Mouse (Mus musculus) left cerebral cortex, adult 9 months (tissue): Measurements from ENCODE around the gene Esam.

Source experiments
- DNase-seq, 2 experiments: peaks; one replicate each; pipeline ENCODE4 v3.0.0; 2022; ENCODE audit warnings: low spot score in 2 of 2

Gene Esam

DNA sequence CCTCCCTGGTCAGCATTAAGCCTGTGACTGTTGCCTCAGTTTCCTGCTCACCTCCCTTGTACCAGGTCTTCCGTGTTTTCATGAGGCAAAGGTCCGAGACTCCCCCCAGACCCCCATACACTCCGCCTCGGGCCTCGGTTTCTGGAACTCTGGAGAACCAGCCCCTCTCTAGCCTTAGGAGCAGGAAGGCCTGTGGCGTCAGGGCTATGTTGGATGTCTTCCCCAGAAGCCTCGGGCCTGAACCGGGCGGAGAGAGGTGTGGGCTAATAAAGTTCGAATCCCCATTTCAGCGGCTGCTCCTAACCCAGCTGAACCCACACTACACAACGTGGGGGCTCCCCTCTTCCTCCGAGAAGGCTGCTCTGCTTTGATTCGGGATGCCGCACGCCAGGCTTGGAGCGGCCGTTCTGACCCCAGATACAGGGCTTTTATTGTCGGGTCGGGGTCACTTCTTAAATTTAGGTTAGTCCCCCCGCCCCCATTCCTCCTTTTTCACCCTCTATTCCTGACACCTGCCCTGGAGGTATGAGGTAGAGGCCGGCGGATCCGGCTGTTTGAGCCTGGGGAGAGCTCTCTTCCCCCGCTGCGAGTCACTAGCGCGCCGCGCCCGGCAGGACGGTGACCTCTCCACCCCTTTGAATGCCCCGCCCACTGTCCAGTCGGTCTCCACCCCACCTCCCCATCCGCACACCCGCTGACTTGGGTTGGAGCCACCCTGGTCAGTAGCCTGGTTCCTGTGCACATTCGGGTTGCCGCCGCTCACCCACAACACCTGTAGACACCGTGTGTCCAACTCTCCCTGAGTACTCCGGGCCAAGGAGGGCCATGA lies at the start of gene Esam:
Gene Esam, plus strand, starts transcription at position 683 of the 829 bp plus-strand sequence.
- DNase-seq, result no peak

GRCm38 (mm10) chr9:37485146-37485545 lies 42.7 kb upstream of the Esam start:
- no peak for DNase-seq

DNA sequence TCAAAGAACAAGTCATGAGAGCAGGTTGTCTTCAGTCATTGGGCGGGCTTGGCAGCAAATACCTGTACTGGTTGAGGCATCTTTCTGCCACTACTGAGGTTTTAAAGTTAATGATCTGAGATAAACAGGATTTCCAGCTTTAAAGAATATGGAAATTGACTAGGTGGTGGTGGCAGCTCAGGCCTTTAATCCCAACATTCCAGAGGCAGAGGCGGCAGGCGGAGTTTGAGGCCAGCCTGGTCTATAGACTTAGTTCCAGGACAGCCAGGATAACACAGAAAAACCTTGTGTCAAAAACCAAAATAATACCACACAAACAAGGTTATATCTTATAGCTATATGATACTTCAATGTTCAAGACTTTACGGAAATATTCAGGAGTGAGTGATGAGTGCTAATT lies 39.8 kb upstream of the Esam start:
- DNase-seq, result no peak

DNA sequence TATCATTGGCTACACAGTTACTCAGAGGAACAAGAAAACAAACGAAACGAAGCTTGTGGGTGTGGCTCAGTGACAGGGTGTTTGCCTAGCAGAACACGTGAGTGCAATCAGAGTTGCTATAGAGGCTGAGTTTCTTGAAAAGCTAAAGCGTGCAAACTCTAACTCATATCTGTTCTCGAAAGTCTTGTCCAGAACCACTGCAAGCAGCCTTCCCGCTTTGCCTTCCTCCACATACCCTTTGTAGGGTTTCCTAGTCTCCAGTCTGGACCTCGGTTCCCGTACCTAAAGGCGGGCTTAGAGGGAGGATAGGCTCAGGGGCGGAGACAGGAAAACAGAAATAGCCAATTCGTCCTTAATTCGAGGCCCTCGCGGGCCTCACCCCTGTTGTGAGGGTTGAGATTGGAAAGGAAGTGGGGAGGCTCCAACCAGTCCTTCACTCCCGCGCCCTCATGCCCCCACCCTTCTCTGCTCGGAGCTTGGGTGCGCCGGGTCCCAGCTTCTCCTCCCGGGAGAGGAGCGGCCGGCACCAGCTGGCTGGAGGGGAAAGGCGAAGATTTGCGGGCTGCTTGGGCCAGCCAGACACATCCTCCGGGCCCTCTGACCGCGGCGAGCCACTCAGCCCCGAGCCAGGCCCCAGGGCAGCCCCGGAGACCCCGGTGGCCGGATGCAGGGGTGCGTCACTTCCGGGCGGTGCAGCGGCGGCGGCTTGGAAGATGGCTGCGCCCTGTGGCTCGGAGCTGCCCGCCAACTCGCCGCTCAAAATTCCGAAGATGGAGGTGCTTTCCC lies 39.1 kb upstream of the Esam start, which contains the start of gene Msantd2:
Gene Msantd2, plus strand, starts transcription at position 709 of the 786 bp plus-strand sequence.
- peak; percentile 42 to 83 for DNase-seq

- peak in 1 of 2 experiments; percentile 21 for DNase-seq
Measured at GRCm38 (mm10) chr9:37489446-37490120, 38.3 kb upstream of the Esam start.

DNA sequence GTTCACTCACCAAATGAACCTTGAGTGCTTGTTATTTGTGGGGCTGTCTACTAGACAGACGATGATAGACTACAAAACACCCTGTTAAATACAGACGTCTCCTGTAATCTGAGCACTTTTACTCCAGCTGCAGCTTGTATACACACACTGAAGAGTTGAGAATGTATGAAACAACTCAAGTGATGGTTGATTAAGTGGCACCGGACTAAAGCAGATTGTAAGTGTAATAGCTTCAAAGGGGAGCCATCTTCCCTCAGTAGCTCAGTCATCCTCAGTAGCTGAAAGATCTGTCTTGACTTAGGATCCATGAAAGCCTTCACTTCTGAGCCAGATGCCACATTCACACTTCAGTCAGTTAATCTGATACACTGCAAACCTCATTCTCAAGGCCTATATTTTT lies 32.1 kb upstream of the Esam start:
- DNase-seq, result no peak

DNA sequence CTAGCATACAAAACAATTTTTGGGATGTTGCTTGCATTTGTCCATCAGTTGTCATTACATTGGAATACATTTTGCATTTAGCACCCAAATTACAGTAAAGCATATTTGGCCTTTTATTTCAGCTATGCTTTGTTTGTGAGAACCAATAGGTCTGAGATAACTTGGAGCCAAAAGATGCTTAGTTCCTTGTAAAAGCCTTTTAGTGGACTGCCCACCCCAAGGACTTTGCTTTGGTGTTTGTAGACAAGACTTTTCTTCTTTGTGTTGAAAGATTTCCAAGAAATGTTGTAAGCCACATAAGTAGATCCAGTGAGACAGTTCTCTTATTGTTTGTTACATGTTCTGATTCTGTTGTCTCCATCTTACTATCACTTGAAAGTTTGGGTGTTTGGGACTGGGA lies 31.6 kb upstream of the Esam start:
- DNase-seq, result no peak

DNA sequence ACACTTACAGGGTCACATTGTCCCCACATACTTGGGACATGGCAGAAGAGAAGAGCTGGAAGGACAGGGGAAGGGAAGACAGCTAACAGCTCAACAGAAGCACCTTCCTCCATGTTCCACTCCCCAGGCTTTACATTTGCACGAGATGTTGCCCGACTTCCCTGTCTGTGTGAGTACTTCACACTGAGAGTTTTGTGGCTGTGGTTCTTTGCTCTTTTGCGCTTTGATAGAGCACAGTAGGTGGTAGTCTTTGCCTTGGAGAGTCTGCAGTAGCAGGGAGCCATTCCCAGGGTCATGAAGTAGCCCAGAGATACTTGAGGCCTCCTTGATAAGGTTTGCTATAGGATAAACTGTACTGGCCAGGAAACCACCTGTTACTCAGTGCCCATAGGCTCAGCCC lies 27.7 kb upstream of the Esam start:
- no peak for DNase-seq

DNA sequence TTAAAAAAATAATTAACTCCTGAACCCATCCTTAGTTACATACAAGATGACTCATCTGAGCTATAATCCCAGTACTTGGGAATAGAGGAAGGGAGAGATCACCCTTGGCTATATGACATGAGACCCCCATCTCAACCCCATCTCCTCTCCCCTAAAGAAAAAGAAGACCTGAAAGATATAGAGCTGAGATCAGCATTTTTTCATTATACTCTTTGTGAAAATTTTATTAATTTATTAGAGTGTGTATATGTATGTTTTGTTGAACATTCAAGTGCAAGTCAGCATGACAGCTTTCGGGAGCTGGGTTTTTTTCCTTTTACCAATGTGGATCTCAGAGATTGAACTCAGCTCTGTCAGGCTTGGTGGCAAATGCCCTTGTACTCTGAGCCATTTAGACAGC lies 26.7 kb upstream of the Esam start:
- DNase-seq, result no peak

- no peak for DNase-seq
Measured at GRCm38 (mm10) chr9:37504348-37504747, 23.5 kb upstream of the Esam start.

DNA sequence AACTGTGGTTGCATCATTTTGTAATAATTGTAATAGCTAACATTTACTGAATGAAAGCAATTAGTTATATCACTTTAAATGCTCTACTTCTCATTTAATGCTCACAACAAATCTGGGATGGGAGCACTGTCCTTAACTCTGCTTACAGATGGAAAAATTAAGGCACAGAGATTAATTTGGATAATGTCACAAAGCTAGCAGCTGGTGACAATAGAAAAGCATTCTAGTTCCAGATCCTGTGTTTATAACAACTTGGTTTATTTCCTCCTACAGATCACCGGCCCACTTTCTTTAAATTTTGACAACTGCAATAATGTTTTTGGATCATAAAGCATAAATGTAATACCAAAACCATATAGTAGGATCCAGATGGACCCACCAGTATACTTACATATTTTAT lies 21.9 kb upstream of the Esam start:
- no peak for DNase-seq

- no peak for DNase-seq
Measured at GRCm38 (mm10) chr9:37512097-37512496, 15.8 kb upstream of the Esam start.

GRCm38 (mm10) chr9:37514456-37514855 lies 13.4 kb upstream of the Esam start:
- no peak for DNase-seq

DNA sequence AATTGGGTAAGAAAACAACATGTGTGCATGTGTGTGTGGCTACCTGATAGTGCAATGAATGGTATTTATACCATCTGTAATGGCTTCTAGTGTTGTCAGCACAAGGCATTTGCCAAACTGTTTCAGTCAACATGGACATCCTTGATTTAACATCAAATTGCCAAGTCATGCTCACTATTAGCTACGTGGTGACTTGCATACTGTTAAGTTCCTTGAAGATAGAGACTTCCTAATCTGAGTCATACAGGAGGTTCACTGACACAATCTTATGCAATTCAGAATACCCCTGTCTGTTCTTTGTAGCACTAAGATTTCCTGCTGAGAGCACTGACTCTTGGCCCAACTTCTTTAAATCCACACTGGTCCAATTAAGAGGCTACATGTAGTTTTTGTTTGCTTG lies 10.4 kb upstream of the Esam start:
- DNase-seq, result no peak

DNA sequence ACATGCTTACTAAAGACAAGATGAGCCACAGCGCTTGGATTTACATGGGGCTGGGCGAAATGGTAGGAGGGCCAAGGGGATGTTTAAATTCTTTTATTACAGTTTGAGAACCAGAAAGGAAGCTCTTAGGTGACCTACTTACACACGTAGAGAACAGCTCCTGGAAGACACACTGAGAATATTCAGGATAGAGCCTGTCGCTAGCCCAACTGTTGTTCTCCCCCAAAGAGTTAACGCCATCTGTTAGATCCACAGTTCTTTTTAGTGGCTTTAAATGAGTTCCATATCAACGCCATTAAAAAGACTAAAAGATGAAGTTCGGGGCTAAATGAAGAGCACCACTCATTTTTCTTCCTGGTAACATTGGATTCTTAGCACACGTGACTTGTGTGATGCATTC lies 8.9 kb upstream of the Esam start:
- DNase-seq, result no peak

DNA sequence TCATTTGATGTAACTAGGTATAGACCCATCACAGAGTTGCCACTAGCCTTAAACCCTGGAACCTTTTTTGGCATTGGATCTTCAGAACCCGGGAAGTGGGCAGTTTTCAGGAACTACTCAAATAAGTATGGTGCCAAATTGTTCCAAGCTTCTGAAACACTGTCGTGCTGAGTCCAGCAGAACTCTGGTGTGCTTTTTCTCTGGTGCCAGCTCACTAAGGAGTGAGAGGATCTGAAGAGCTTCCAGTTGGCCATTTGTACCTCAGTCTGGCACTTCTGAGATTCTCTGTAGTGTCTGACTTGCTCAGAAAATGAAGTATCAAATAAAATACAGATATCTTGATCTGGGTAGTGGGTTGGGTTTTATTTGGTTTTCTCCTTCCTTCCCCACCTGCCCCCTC lies 7.9 kb upstream of the Esam start:
- DNase-seq, result no peak

GRCm38 (mm10) chr9:37525461-37525860 lies 2.4 kb upstream of the Esam start:
- no peak for DNase-seq

- no peak for DNase-seq
Measured at GRCm38 (mm10) chr9:37526443-37527395, 1.2 kb upstream of the Esam start.

DNA sequence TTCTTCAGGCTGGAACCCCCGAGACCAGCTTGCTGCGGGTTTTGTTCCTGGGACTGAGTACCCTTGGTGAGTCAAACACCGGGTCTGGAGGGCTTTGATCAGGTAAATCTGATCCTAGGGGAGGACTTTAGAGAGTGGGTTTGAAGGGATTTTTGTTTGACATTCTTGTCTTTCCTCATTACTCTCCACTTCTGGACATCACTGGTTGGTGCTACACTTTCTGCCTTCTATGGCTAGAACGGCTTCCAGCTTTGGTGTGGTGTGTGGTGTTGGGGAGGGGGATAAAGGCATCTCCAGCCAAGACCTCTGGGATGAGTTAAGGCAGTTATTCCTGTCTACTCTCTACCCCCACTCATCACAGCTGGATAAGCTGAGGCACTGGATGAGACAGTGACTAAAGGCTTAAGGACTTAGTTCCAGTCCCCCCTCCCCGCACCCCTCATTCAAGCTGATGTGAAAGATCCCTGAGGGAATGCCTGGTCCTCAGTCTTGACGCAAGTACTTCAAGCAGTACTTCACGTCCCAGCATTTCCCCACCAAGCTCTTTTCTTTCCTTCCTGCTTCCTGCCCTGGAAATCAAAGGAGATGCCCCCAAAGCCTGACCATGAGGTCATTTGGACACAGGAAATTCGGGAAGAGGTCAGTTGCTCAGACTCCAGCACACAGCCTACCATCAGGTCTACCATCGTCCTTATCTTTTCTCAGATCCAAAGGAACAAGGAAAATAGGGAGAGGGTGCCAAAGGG lies 520 bp downstream of the Esam start:
- DNase-seq, result no peak

DNA sequence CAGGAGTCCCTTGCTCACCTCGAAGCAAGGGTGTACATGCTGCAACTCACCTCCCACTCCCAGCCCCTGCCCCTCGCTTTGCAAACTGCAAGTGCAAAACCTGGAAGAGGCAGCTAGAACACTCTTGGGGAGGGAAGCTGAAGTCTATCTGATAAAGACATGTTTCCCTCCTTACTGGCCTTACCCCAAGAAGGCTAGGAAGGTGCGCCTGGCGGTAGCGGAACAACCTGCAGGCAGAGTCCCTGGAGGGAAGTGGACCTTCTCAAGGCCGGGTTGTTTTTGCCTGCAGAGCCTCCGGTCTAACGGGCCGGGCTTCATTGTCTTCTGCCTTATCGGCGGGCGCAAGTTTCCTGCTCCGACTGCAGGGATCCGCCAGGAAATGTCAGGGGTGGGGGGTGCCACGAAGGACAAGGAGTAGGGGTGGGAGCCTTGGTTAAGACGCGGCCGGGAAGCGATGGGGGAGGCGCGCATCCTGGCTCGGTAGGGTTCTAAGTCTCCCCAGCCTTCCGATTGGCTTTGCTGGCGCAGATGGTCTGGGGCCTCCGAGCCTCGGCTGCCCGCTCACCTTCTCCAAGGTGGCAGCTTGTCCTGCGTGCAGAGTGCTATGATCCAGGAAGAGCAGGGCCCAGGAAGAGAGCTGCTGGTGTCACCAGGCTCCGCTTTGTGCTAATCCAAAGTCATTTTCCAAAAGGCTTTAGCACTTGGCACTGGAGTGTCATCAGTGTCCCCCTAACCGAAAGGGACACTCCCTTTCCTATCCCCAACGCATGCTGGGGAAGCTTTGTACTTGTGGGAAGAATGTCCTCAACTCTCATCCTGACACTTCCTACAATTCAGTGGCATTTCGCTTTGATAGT lies 2.4 kb downstream of the Esam start:
- no peak for DNase-seq
